Mouse (Mus musculus): ENCODE measurements around the gene Ramac. TPM values are rescaled to one million over a fixed set of nuclear protein-coding genes. Genes with fewer than 3 reads are reported as not detected.

Gene Ramac
- polyA plus RNA-seq, 1 experiment from 2014 or later, result 113 TPM

DNA sequence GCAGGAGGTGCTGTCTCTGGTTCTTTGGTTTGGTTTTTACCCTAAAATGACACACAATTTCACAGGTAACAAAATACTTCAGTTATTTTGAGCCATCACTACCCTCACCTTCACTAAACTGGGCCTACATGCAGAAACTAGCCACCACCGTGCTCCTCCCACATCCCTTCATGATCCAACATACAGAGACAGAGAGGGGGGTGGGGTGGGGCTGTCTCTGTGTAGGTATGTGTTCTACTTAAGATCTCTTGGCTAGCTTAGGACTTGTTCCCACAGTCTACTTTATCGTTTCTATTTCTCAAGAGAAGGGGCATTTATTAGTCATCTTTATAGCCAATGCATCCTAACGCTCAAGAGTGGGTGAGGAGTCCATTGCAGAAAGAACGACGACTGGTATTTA lies 25.8 kb downstream of the Ramac start:
- no peaks in the 10 kb centered on the region for H3K27me3 ChIP-seq
- H3K4me2 ChIP-seq, result peak overlapping the region; percentile 79
- H3K9me3 ChIP-seq, result no peaks in the 10 kb centered on the region
- peak overlapping the region; percentile 83 for H3K9ac ChIP-seq (replicated peaks)
- WGBS, result 6% methylated on average over 5 of the region's 5 CpGs
- H3K36me3 ChIP-seq, result peaks cover 29% of the 10 kb centered on the region
- H3K4me3 ChIP-seq (replicated peaks), result peak overlapping the region; percentile 62
- peaks cover 9% of the 10 kb centered on the region for H3K4me1 ChIP-seq (replicated peaks)
- no peak for ATAC-seq (ENCODE audit: insufficient number of reproducible peaks, insufficient read depth, low FRiP score, low TSS enrichment, low read depth)
- peak overlapping the region; percentile 98 for H3K27ac ChIP-seq

DNA sequence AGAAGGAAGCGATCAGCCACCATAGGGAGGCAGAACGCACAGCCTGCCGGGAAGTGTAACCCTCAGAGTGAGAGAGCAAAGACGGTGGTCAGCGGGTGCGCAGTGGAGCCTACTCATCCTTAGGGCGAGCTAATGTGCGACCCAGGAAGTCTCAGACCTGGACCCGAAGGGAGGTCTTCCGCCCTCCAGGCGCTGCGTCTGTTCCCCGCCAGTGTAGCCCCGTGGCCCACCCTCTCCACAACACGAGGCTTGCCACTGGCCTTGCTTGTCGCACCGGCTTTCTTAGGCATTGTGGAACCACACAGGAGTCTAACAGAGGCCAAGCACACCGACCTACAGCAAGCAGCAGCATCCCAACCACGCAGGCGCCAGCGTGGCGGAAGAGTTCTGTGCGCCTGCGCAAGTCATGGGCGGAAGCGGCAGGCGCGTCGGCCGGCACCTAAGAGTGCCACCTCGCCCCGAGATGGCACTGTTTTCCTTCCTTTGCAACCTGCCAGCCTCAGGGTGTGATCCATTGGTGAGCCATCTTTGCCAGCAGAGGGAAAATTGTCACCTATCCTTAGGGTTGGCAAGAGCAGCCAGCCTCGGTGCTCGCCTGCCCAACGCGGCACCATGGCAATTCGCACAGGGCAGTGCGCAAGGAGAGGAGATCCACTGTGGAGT lies 26.5 kb downstream of the Ramac start, which contains the start of gene 3110040N11Rik:
TSS of gene 3110040N11Rik (minus strand) at position 384 of the 663 bp plus-strand sequence.
- peak; percentile 82 for ATAC-seq (ENCODE audit: insufficient number of reproducible peaks, insufficient read depth, low FRiP score, low TSS enrichment, low read depth)
- peak within 1 kb of the TSS; percentile 83 for H3K9ac ChIP-seq (replicated peaks)
- peak within 1 kb of the TSS; percentile 98 for H3K27ac ChIP-seq
- peaks cover 34% of the 10 kb centered on the region for H3K36me3 ChIP-seq
- H3K27me3 ChIP-seq, result no peaks in the 10 kb centered on the region
- no peaks in the 10 kb centered on the region for H3K9me3 ChIP-seq
- under 1% methylated on average over 38 of the region's 38 CpGs for WGBS
- H3K4me1 ChIP-seq (replicated peaks), result peaks cover 9% of the 10 kb centered on the region
- peak within 1 kb of the TSS; percentile 79 for H3K4me2 ChIP-seq
- peak within 1 kb of the TSS; percentile 62 for H3K4me3 ChIP-seq (replicated peaks)

DNA sequence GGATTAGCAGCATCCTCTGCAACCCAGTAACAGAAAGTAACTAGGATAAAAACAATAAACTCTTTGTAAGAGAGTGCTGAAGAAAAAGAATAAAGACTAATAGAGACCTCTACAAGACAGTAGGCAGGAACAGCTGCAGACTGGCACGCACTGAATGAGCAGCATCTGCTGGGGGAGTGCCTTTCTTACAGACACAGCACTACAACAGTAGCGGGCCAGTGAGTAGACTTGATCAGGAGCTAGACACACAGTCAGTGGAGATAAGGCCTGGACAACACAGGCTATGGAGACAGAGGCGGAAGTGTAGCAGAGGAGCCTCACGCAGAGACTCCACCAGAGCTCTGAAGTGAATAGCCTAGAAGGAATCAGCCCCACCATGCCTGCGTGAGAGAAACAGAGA lies 43.3 kb downstream of the Ramac start:
- Histone ChIP-seq H3K4me3 (replicated peaks) (no peak overlapping the region), H3K27me3 (no peaks in the 10 kb centered on the region), H3K36me3 (peaks cover 25% of the 10 kb centered on the region; the same call in 1 of the 2 replicates), H3K9ac (replicated peaks) (no peak overlapping the region), H3K9me3 (no peaks in the 10 kb centered on the region), H3K4me1 (replicated peaks) (no peaks in the 10 kb centered on the region), H3K27ac (peak overlapping the region; percentile 17; the same call in 1 of the 2 replicates), H3K4me2 (no peak overlapping the region)
- no peak for ATAC-seq (ENCODE audit: insufficient number of reproducible peaks, insufficient read depth, low FRiP score, low TSS enrichment, low read depth)
- 93% methylated on average over 5 of the region's 5 CpGs for WGBS

Other genes with a start within 250 kb of the Ramac start
- 0.08 TPM in 1 of 2 replicates, not detected in the other for gene Fsd2, start 196.0 kb upstream of the Ramac start, polyA plus RNA-seq (2016; fragmentation: Nextera tagmentation; extraction: Ambion mirVana)
- gene Whamm, start 191.7 kb upstream of the Ramac start, polyA plus RNA-seq (2016; fragmentation: Nextera tagmentation; extraction: Ambion mirVana), result 4.0 and 4.5 TPM in 2 replicates
- gene Homer2, start 55.4 kb upstream of the Ramac start, polyA plus RNA-seq (2016; fragmentation: Nextera tagmentation; extraction: Ambion mirVana), result 42.5 and 46.7 TPM in 2 replicates
- gene 3110040N11Rik, start 26.6 kb downstream of the Ramac start, polyA plus RNA-seq (2016; fragmentation: Nextera tagmentation; extraction: Ambion mirVana), result 50.4 and 57.2 TPM in 2 replicates
- 76.7 and 83.8 TPM in 2 replicates for gene Btbd1, start 66.5 kb downstream of the Ramac start, polyA plus RNA-seq (2016; fragmentation: Nextera tagmentation; extraction: Ambion mirVana)
- not detected in 2 replicates for gene Gm10160, start 92.9 kb downstream of the Ramac start, polyA plus RNA-seq (2016; fragmentation: Nextera tagmentation; extraction: Ambion mirVana)
- gene Tm6sf1, start 96.1 kb downstream of the Ramac start, polyA plus RNA-seq (2016; fragmentation: Nextera tagmentation; extraction: Ambion mirVana), result 16.1 and 16.9 TPM in 2 replicates
- gene Hdgfl3, start 171.5 kb downstream of the Ramac start, polyA plus RNA-seq (2016; fragmentation: Nextera tagmentation; extraction: Ambion mirVana), result 35.0 and 37.8 TPM in 2 replicates
- gene Bnc1, start 229.4 kb downstream of the Ramac start, polyA plus RNA-seq (2016; fragmentation: Nextera tagmentation; extraction: Ambion mirVana), result 4.2 and 4.4 TPM in 2 replicates